Mouse (Mus musculus): ENCODE data around the gene Dscam. TPM values are rescaled to one million over a fixed set of nuclear protein-coding genes. Genes with fewer than 3 reads are reported as not detected.

Gene Dscam
- polyA plus RNA-seq, 1 experiment from 2014 or later, result 0.81 TPM

- Histone ChIP-seq H3K4me2 (ENCODE audit: low read depth, low read length) (no peak overlapping the region), H3K4me3 (ENCODE audit: low read depth, low read length) (no peak overlapping the region), H3K27me3 (ENCODE audit: control insufficient read depth, insufficient read depth, low read length) (no peaks in the 10 kb centered on the region), H3K27ac (replicated peaks; ENCODE audit: low read depth, low read length) (no peak overlapping the region), H3K4me1 (ENCODE audit: control insufficient read depth, insufficient read depth, low read length) (no peaks in the 10 kb centered on the region), H3K9ac (replicated peaks; ENCODE audit: low read length) (no peak overlapping the region), H3K9me3 (replicated peaks; ENCODE audit: control insufficient read depth, low read length) (no peaks in the 10 kb centered on the region), H3K36me3 (replicated peaks; ENCODE audit: control insufficient read depth, insufficient read depth, low read depth, low read length) (no peaks in the 10 kb centered on the region)
- 74% methylated on average over 2 of the region's 2 CpGs for WGBS
- DNase-seq (ENCODE audit: low spot score) (no peak), ATAC-seq (replicated peaks; ENCODE audit: insufficient number of reproducible peaks, low FRiP score, low TSS enrichment, low read depth) (no peak)
These were observed 534.6 kb downstream of the Dscam start for GRCm38 (mm10) chr16:96635916-96636315.

- Histone ChIP-seq H3K27me3 (ENCODE audit: control insufficient read depth, insufficient read depth, low read length) (no peaks in the 10 kb centered on the region), H3K36me3 (replicated peaks; ENCODE audit: control insufficient read depth, insufficient read depth, low read depth, low read length) (no peaks in the 10 kb centered on the region), H3K4me1 (ENCODE audit: control insufficient read depth, insufficient read depth, low read length) (no peaks in the 10 kb centered on the region), H3K4me2 (ENCODE audit: low read depth, low read length) (no peak overlapping the region), H3K4me3 (ENCODE audit: low read depth, low read length) (no peak overlapping the region), H3K9me3 (replicated peaks; ENCODE audit: control insufficient read depth, low read length) (no peaks in the 10 kb centered on the region), H3K9ac (replicated peaks; ENCODE audit: low read length) (no peak overlapping the region), H3K27ac (replicated peaks; ENCODE audit: low read depth, low read length) (no peak overlapping the region)
- no peak for DNase-seq (ENCODE audit: low spot score)
- no peak for ATAC-seq (replicated peaks; ENCODE audit: insufficient number of reproducible peaks, low FRiP score, low TSS enrichment, low read depth)
These were observed 535.8 kb downstream of the Dscam start for GRCm38 (mm10) chr16:96634791-96635143.

DNA sequence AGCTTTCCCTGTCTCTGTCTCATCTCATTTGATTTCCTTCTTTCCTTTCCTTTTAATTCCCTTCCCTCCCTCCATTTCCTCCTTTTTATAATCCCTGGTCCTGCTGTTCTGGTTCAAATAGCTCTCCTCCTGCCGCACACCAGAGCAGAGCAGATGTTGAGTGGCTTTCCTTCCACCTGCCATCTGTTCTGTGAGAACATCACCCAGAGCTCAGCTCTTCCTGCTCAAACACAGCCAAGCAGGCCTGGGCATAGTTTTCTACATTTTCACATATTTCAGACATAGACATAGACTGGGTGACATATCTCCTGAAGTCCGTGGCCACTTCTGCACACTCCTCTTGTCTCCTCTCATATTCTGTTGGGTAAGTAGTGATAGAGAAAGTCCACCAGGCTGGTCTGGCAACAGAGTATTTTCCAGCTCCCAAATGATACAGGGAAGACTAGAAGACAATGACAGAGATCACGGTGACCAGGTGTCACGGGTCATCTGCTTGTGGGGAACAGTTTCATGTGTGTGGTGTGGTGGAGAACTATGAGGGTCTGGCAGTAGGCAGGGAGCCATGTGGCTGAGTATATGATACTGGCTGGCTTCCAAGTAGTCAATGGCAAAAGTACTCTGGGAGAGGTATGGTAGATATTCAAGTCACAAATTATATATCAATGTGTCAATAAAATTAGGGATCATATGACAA is 536.3 kb downstream of the Dscam start:
- H3K9ac ChIP-seq (replicated peaks; ENCODE audit: low read length), result no peak overlapping the region
- 78% methylated on average over 4 of the region's 4 CpGs for WGBS
- H3K4me2 ChIP-seq (ENCODE audit: low read depth, low read length), result no peak overlapping the region
- no peaks in the 10 kb centered on the region for H3K9me3 ChIP-seq (replicated peaks; ENCODE audit: control insufficient read depth, low read length)
- H3K27ac ChIP-seq (replicated peaks; ENCODE audit: low read depth, low read length), result no peak overlapping the region
- H3K4me1 ChIP-seq (ENCODE audit: control insufficient read depth, insufficient read depth, low read length), result no peaks in the 10 kb centered on the region
- no peak overlapping the region for H3K4me3 ChIP-seq (ENCODE audit: low read depth, low read length)
- DNase-seq (ENCODE audit: low spot score) (no peak), ATAC-seq (replicated peaks; ENCODE audit: insufficient number of reproducible peaks, low FRiP score, low TSS enrichment, low read depth) (no peak)
- no peaks in the 10 kb centered on the region for H3K27me3 ChIP-seq (ENCODE audit: control insufficient read depth, insufficient read depth, low read length)
- H3K36me3 ChIP-seq (replicated peaks; ENCODE audit: control insufficient read depth, insufficient read depth, low read depth, low read length), result no peaks in the 10 kb centered on the region

GRCm38 (mm10) chr16:96630241-96630640 is 540.3 kb downstream of the Dscam start:
- Histone ChIP-seq H3K27ac (replicated peaks; ENCODE audit: low read depth, low read length) (no peak overlapping the region), H3K4me2 (ENCODE audit: low read depth, low read length) (no peak overlapping the region), H3K36me3 (replicated peaks; ENCODE audit: control insufficient read depth, insufficient read depth, low read depth, low read length) (no peaks in the 10 kb centered on the region), H3K4me3 (ENCODE audit: low read depth, low read length) (no peak overlapping the region), H3K9ac (replicated peaks; ENCODE audit: low read length) (no peak overlapping the region), H3K4me1 (ENCODE audit: control insufficient read depth, insufficient read depth, low read length) (no peaks in the 10 kb centered on the region), H3K9me3 (replicated peaks; ENCODE audit: control insufficient read depth, low read length) (no peaks in the 10 kb centered on the region), H3K27me3 (ENCODE audit: control insufficient read depth, insufficient read depth, low read length) (no peaks in the 10 kb centered on the region)
- WGBS, result 78% methylated on average over 7 of the region's 7 CpGs
- no peak for ATAC-seq (replicated peaks; ENCODE audit: insufficient number of reproducible peaks, low FRiP score, low TSS enrichment, low read depth)
- DNase-seq (ENCODE audit: low spot score), result no peak

- H3K36me3 ChIP-seq (replicated peaks; ENCODE audit: control insufficient read depth, insufficient read depth, low read depth, low read length), result no peaks in the 10 kb centered on the region
- DNase-seq (ENCODE audit: low spot score) (no peak), ATAC-seq (replicated peaks; ENCODE audit: insufficient number of reproducible peaks, low FRiP score, low TSS enrichment, low read depth) (no peak)
- no peak overlapping the region for H3K4me3 ChIP-seq (ENCODE audit: low read depth, low read length)
- no peak overlapping the region for H3K9ac ChIP-seq (replicated peaks; ENCODE audit: low read length)
- H3K4me2 ChIP-seq (ENCODE audit: low read depth, low read length), result no peak overlapping the region
- no peaks in the 10 kb centered on the region for H3K4me1 ChIP-seq (ENCODE audit: control insufficient read depth, insufficient read depth, low read length)
- 86% methylated on average over 5 of the region's 5 CpGs for WGBS
- no peak overlapping the region for H3K27ac ChIP-seq (replicated peaks; ENCODE audit: low read depth, low read length)
- H3K9me3 ChIP-seq (replicated peaks; ENCODE audit: control insufficient read depth, low read length), result no peaks in the 10 kb centered on the region
- H3K27me3 ChIP-seq (ENCODE audit: control insufficient read depth, insufficient read depth, low read length), result no peaks in the 10 kb centered on the region
These were observed 540.9 kb downstream of the Dscam start for GRCm38 (mm10) chr16:96629623-96630022.

DNA sequence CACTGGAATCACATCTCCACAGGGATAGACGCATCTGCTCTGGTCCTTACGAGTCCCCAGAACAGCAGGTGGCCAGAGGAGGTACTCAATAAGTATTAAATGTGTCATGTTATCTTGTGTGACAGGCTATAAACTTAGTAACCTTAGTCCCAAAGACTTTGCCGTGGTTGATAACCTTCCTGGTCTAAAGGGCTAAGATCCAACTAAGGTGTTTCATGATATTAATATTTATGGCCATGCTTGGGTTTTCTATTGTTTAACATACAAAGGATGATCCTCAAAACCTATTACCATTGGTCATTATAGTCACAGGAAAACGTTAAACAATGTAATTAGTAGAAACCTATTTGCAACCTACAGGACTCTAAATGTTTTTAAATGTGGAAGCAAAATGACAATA is 545.1 kb downstream of the Dscam start:
- no peak for ATAC-seq (replicated peaks; ENCODE audit: insufficient number of reproducible peaks, low FRiP score, low TSS enrichment, low read depth)
- H3K4me3 ChIP-seq (ENCODE audit: low read depth, low read length), result no peak overlapping the region
- H3K4me1 ChIP-seq (ENCODE audit: control insufficient read depth, insufficient read depth, low read length), result no peaks in the 10 kb centered on the region
- H3K9me3 ChIP-seq (replicated peaks; ENCODE audit: control insufficient read depth, low read length), result no peaks in the 10 kb centered on the region
- no peak overlapping the region for H3K27ac ChIP-seq (replicated peaks; ENCODE audit: low read depth, low read length)
- no peak overlapping the region for H3K4me2 ChIP-seq (ENCODE audit: low read depth, low read length)
- DNase-seq (ENCODE audit: low spot score), result no peak
- 72% methylated on average over 4 of the region's 4 CpGs for WGBS
- no peak overlapping the region for H3K9ac ChIP-seq (replicated peaks; ENCODE audit: low read length)
- H3K36me3 ChIP-seq (replicated peaks; ENCODE audit: control insufficient read depth, insufficient read depth, low read depth, low read length), result no peaks in the 10 kb centered on the region
- H3K27me3 ChIP-seq (ENCODE audit: control insufficient read depth, insufficient read depth, low read length), result no peaks in the 10 kb centered on the region

DNA sequence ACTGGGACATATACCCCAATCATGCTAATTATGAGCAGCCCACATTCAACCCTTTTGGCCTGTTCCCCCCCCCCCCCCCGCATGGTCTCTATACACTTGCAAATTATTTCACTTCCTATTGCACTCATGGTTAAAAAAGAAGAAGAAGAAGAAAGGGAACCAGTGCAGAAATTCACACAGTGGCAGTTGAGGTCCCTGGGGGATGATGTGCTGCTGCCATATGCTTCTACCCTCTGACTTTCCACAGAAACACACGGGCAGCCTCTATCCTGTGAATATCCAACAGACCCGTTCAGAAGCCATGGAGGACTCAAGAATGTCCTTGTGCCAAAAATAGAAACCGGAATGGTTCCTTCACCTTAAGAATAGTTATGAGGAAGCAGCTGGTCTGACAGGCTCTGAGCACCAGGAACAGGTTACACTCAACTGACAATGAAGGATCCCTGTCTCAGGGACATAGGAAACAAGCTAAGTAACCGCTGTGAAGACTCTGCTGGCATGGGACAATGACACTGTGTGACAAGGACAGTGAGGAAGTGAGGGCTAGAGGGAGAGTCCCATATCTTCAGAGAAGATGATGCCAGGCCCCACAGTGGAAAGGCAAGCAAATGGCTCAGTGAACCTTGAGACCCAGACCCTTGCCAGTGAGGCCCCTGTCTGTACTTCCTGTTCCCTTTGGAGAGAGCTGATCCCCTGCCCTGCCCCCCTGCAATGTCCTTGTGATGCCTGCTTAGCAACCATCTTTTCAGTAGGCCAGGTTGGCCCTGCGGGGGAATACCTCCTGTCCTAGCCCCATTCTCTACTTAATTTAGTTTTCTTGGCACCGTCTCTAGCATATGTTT is 545.8 kb downstream of the Dscam start:
- WGBS, result 81% methylated on average over 7 of the region's 7 CpGs
- Histone ChIP-seq H3K27ac (replicated peaks; ENCODE audit: low read depth, low read length) (no peak overlapping the region), H3K4me1 (ENCODE audit: control insufficient read depth, insufficient read depth, low read length) (no peaks in the 10 kb centered on the region), H3K4me3 (ENCODE audit: low read depth, low read length) (no peak overlapping the region), H3K27me3 (ENCODE audit: control insufficient read depth, insufficient read depth, low read length) (no peaks in the 10 kb centered on the region), H3K36me3 (replicated peaks; ENCODE audit: control insufficient read depth, insufficient read depth, low read depth, low read length) (no peaks in the 10 kb centered on the region), H3K9ac (replicated peaks; ENCODE audit: low read length) (no peak overlapping the region), H3K4me2 (ENCODE audit: low read depth, low read length) (no peak overlapping the region), H3K9me3 (replicated peaks; ENCODE audit: control insufficient read depth, low read length) (no peaks in the 10 kb centered on the region)
- DNase-seq (ENCODE audit: low spot score) (no peak), ATAC-seq (replicated peaks; ENCODE audit: insufficient number of reproducible peaks, low FRiP score, low TSS enrichment, low read depth) (no peak)

DNA sequence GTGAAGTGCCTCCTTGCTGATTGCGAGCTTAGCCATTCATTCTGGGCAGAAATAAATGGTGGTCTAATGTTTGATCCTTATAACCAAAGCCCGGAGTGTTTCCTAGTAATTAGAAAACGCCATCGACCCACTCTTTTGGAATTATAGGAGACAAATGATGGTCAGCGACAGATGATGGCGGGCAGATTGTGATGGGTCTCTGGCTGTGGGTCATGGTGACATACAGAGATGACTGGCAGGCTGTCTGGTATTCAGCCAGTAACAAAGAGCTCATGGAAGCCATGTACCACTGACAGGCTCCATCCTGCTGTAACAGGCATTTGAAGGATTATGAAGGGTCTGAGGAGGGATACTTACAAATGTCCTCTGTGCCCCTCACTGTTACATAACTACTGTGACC is 549.7 kb downstream of the Dscam start:
- H3K9me3 ChIP-seq (replicated peaks; ENCODE audit: control insufficient read depth, low read length), result no peaks in the 10 kb centered on the region
- no peaks in the 10 kb centered on the region for H3K27me3 ChIP-seq (ENCODE audit: control insufficient read depth, insufficient read depth, low read length)
- WGBS, result 92% methylated on average over 6 of the region's 6 CpGs
- H3K4me3 ChIP-seq (ENCODE audit: low read depth, low read length), result no peak overlapping the region
- no peak overlapping the region for H3K9ac ChIP-seq (replicated peaks; ENCODE audit: low read length)
- H3K36me3 ChIP-seq (replicated peaks; ENCODE audit: control insufficient read depth, insufficient read depth, low read depth, low read length), result no peaks in the 10 kb centered on the region
- no peak overlapping the region for H3K27ac ChIP-seq (replicated peaks; ENCODE audit: low read depth, low read length)
- ATAC-seq (replicated peaks; ENCODE audit: insufficient number of reproducible peaks, low FRiP score, low TSS enrichment, low read depth), result no peak
- H3K4me2 ChIP-seq (ENCODE audit: low read depth, low read length), result no peak overlapping the region
- DNase-seq (ENCODE audit: low spot score), result no peak
- no peaks in the 10 kb centered on the region for H3K4me1 ChIP-seq (ENCODE audit: control insufficient read depth, insufficient read depth, low read length)
